Mouse (Mus musculus): ENCODE measurements at regions not wholly inside any gene's neighbourhood (a gene's known extent, or its start where the extent isn't known, plus 50 kb on each side); places are given as distances from the start of the nearest gene placed in this dataset.

GRCm38 (mm10) chr11:17458946-17459345 lies 201.6 kb downstream of the C1d start:
- Histone ChIP-seq H3K4me2 (ENCODE audit: low read depth, low read length) (no peak overlapping the region), H3K27ac (ENCODE audit: low read length) (no peak overlapping the region; the same call in 1 of the 2 replicates), H3K9ac (ENCODE audit: low read length) (no peak overlapping the region), H3K9me3 (replicated peaks; ENCODE audit: control insufficient read depth, low read length) (no peaks in the 10 kb centered on the region), H3K27me3 (ENCODE audit: control insufficient read depth, insufficient read depth, low read length) (no peaks in the 10 kb centered on the region), H3K4me1 (ENCODE audit: control insufficient read depth, insufficient read depth, low read length) (peaks cover 8% of the 10 kb centered on the region; the same call in 1 of the 2 replicates), H3K36me3 (ENCODE audit: control insufficient read depth, insufficient read depth, low read length) (no peaks in the 10 kb centered on the region), H3K4me3 (replicated peaks; ENCODE audit: low read length) (no peak overlapping the region)
- 68% methylated on average over 4 of the region's 4 CpGs for WGBS
- no peak for ATAC-seq (ENCODE audit: insufficient read depth, low FRiP score)

GRCm38 (mm10) chr11:17460024-17460919 lies 202.9 kb downstream of the C1d start:
- H3K4me3 ChIP-seq (replicated peaks; ENCODE audit: low read length): peak overlapping the region; percentile 25

DNA sequence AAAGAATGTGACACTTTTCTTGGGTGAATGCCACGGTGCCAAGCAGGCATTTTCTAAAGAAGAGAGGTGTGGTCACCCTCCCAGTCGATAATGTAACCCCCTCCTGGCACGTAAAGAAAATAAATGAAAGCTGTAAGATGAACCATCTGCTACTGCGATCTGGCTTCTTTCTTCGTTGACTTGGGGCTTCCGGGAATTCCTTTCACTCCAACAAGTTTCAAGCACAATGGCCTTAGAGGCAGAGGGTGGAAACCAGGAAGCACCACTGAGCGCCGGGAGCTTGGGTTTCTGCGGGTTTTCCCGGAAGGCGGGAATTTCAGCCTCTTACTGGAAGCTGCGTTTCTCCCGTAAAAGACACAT lies 203.5 kb downstream of the C1d start:
- no peaks in the 10 kb centered on the region for H3K27me3 ChIP-seq (ENCODE audit: control insufficient read depth, insufficient read depth, low read length)
- ATAC-seq (ENCODE audit: insufficient read depth, low FRiP score): peak; percentile 38; the same call in 1 of the 2 replicates
- H3K36me3 ChIP-seq (ENCODE audit: control insufficient read depth, insufficient read depth, low read length): no peaks in the 10 kb centered on the region
- no peaks in the 10 kb centered on the region for H3K9me3 ChIP-seq (replicated peaks; ENCODE audit: control insufficient read depth, low read length)
- H3K9ac ChIP-seq (ENCODE audit: low read length): peak overlapping the region; percentile 43; the same call in 1 of the 2 replicates
- peak overlapping the region; percentile 51 for H3K4me2 ChIP-seq (ENCODE audit: low read depth, low read length)
- H3K4me1 ChIP-seq (ENCODE audit: control insufficient read depth, insufficient read depth, low read length): peaks cover 8% of the 10 kb centered on the region; the same call in 1 of the 2 replicates
- peak overlapping the region; percentile 25 for H3K4me3 ChIP-seq (replicated peaks; ENCODE audit: low read length)
- H3K27ac ChIP-seq (ENCODE audit: low read length): peak overlapping the region; percentile 87
- WGBS: 6% methylated on average over 13 of the region's 13 CpGs

More at GRCm38 (mm10) chr11:17460024-17460919, 202.9 kb downstream of the C1d start:
- peak overlapping the region; percentile 43; the same call in 1 of the 2 replicates for H3K9ac ChIP-seq (ENCODE audit: low read length)
- peaks cover 8% of the 10 kb centered on the region; the same call in 1 of the 2 replicates for H3K4me1 ChIP-seq (ENCODE audit: control insufficient read depth, insufficient read depth, low read length)
- WGBS: 13% methylated on average over 11 of the region's 11 CpGs
- H3K27ac ChIP-seq (ENCODE audit: low read length): peak overlapping the region; percentile 87
- no peaks in the 10 kb centered on the region for H3K27me3 ChIP-seq (ENCODE audit: control insufficient read depth, insufficient read depth, low read length)
- peak overlapping the region; percentile 51 for H3K4me2 ChIP-seq (ENCODE audit: low read depth, low read length)
- H3K36me3 ChIP-seq (ENCODE audit: control insufficient read depth, insufficient read depth, low read length): no peaks in the 10 kb centered on the region
- peak; percentile 71; the same call in 1 of the 2 replicates for ATAC-seq (ENCODE audit: insufficient read depth, low FRiP score)
- no peaks in the 10 kb centered on the region for H3K9me3 ChIP-seq (replicated peaks; ENCODE audit: control insufficient read depth, low read length)

DNA sequence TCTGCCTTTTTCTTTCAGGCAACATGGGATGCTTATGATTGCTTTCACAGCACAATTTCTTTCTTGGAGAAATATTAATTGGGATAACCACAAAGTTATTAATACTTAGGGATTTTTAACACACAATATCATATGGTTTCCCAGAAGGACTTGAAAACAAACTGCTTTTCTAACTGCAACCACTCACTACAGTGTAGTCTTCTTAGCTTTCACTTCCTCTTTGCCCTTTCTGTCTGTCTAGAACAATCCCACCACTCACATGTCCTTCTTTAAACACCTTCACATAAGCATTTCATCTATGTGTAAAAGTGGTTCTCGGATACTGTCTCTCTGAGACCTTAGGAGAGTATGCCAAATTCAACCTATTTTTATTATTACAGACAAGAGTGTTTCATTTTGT lies 204.3 kb downstream of the C1d start:
- H3K36me3 ChIP-seq (ENCODE audit: control insufficient read depth, insufficient read depth, low read length): no peaks in the 10 kb centered on the region
- no peaks in the 10 kb centered on the region for H3K9me3 ChIP-seq (replicated peaks; ENCODE audit: control insufficient read depth, low read length)
- 78% methylated on average over 1 of the region's 1 CpGs for WGBS
- H3K4me3 ChIP-seq (replicated peaks; ENCODE audit: low read length): no peak overlapping the region
- H3K27ac ChIP-seq (ENCODE audit: low read length): no peak overlapping the region
- no peak overlapping the region for H3K9ac ChIP-seq (ENCODE audit: low read length)
- H3K4me2 ChIP-seq (ENCODE audit: low read depth, low read length): no peak overlapping the region
- H3K4me1 ChIP-seq (ENCODE audit: control insufficient read depth, insufficient read depth, low read length): peaks cover 8% of the 10 kb centered on the region; the same call in 1 of the 2 replicates
- no peaks in the 10 kb centered on the region for H3K27me3 ChIP-seq (ENCODE audit: control insufficient read depth, insufficient read depth, low read length)
- no peak for ATAC-seq (ENCODE audit: insufficient read depth, low FRiP score)

- no peaks in the 10 kb centered on the region for H3K36me3 ChIP-seq (ENCODE audit: control insufficient read depth, insufficient read depth, low read length)
- H3K27ac ChIP-seq (ENCODE audit: low read length): no peak overlapping the region
- 28% methylated on average over 2 of the region's 2 CpGs for WGBS
- no peaks in the 10 kb centered on the region for H3K27me3 ChIP-seq (ENCODE audit: control insufficient read depth, insufficient read depth, low read length)
- no peaks in the 10 kb centered on the region for H3K9me3 ChIP-seq (replicated peaks; ENCODE audit: control insufficient read depth, low read length)
- ATAC-seq (ENCODE audit: insufficient read depth, low FRiP score): no peak
- no peak overlapping the region for H3K4me2 ChIP-seq (ENCODE audit: low read depth, low read length)
- no peak overlapping the region for H3K9ac ChIP-seq (ENCODE audit: low read length)
- peaks cover 6% of the 10 kb centered on the region; the same call in 1 of the 2 replicates for H3K4me1 ChIP-seq (ENCODE audit: control insufficient read depth, insufficient read depth, low read length)
- H3K4me3 ChIP-seq (replicated peaks; ENCODE audit: low read length): no peak overlapping the region
These were observed 207.5 kb downstream of the C1d start for GRCm38 (mm10) chr11:17464875-17465274.

DNA sequence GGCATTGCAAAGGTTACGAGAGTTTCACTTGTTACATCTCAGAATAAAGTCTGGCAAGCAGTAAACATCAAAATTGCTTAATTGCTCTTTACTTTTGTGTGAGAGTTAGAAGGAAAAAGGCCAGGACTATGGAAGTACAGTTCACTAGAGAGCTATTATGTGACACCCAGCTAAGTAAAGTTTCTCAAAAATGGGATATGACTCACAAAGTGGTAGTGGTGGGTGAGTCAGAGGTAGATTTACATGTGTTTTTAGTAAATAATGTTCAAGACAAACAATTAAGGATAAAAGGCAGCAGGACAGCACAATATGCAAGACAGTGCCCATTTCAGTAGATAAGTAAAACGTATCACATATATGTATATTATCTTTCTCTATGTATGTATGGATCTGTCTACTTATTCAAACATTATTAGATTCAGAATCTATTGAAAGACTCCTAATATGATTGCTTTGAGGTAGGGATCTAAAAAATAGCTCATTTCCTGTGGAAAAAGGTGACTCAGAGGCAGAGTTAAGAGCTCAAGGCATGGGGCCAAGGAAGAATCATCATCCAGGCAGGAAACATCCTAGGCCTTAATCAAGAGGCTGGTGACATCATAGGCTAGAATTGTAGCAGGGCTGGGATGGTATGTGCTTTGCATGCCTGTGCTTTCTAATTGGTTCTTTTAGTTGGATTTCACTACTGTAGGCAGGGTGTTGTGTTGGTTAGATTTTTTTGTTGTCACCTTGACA lies 211.2 kb downstream of the C1d start:
- Histone ChIP-seq H3K9me3 (replicated peaks; ENCODE audit: control insufficient read depth, low read length) (no peaks in the 10 kb centered on the region), H3K4me2 (ENCODE audit: low read depth, low read length) (no peak overlapping the region)
- no peak for ATAC-seq (ENCODE audit: insufficient read depth, low FRiP score)

DNA sequence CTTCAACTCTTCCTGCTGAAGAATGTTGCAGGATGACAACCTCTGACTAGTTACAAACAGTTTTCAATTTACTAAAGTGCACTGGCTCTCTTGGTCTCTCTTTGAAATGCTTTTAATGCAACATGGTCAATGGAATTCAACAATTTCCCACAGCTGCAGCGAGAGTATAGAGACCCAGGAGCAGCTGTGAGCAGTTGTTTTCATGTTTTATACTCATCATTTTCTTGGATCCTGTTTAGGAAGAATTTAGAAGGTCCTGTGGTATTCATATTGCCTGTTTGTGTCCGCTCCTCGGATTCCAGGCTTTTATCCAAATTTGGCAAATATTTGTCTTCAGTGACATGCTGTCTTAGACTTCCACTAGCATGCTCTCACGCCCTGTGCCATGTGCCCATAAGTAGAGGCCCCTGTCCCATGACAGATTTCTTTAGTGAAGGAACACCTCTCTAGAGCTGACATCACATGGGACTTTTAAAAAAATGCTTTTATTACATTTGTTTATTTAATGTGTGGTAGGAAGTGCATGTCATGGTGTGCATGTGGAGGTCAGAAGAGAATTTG lies 224.1 kb downstream of the C1d start:
- H3K4me1 ChIP-seq (ENCODE audit: control insufficient read depth, insufficient read depth, low read length): 0 out of 2 replicates have a peak, but pooled peaks cover 2% of the 10 kb centered on the region
- H3K9me3 ChIP-seq (replicated peaks; ENCODE audit: control insufficient read depth, low read length): no peaks in the 10 kb centered on the region
- no peaks in the 10 kb centered on the region for H3K36me3 ChIP-seq (ENCODE audit: control insufficient read depth, insufficient read depth, low read length)
- 28% methylated on average over 4 of the region's 4 CpGs for WGBS
- ATAC-seq (ENCODE audit: insufficient read depth, low FRiP score): no peak
- no peaks in the 10 kb centered on the region for H3K27me3 ChIP-seq (ENCODE audit: control insufficient read depth, insufficient read depth, low read length)
- H3K9ac ChIP-seq (ENCODE audit: low read length): no peak overlapping the region
- H3K27ac ChIP-seq (ENCODE audit: low read length): 0 out of 2 replicates have a peak overlapping the region, but pooled peaks have one; percentile 19
- H3K4me3 ChIP-seq (replicated peaks; ENCODE audit: low read length): no peak overlapping the region
- no peak overlapping the region for H3K4me2 ChIP-seq (ENCODE audit: low read depth, low read length)

More for the DNA sequence above, 211.2 kb downstream of the C1d start:
- Histone ChIP-seq H3K9ac (ENCODE audit: low read length) (no peak overlapping the region), H3K27ac (ENCODE audit: low read length) (no peak overlapping the region), H3K36me3 (ENCODE audit: control insufficient read depth, insufficient read depth, low read length) (no peaks in the 10 kb centered on the region), H3K4me1 (ENCODE audit: control insufficient read depth, insufficient read depth, low read length) (no peaks in the 10 kb centered on the region), H3K27me3 (ENCODE audit: control insufficient read depth, insufficient read depth, low read length) (no peaks in the 10 kb centered on the region), H3K4me3 (replicated peaks; ENCODE audit: low read length) (no peak overlapping the region)
- 78% methylated on average over 2 of the region's 2 CpGs for WGBS

- H3K36me3 ChIP-seq (ENCODE audit: control insufficient read depth, insufficient read depth, low read length): no peaks in the 10 kb centered on the region
- no peak overlapping the region for H3K9ac ChIP-seq (ENCODE audit: low read length)
- no peak overlapping the region for H3K4me2 ChIP-seq (ENCODE audit: low read depth, low read length)
- no peak for ATAC-seq (ENCODE audit: insufficient read depth, low FRiP score)
- H3K27me3 ChIP-seq (ENCODE audit: control insufficient read depth, insufficient read depth, low read length): no peaks in the 10 kb centered on the region
- H3K27ac ChIP-seq (ENCODE audit: low read length): no peak overlapping the region
- no peak overlapping the region for H3K4me3 ChIP-seq (replicated peaks; ENCODE audit: low read length)
- 68% methylated on average over 3 of the region's 3 CpGs for WGBS
- H3K9me3 ChIP-seq (replicated peaks; ENCODE audit: control insufficient read depth, low read length): no peaks in the 10 kb centered on the region
- 0 out of 2 replicates have a peak, but pooled peaks cover 2% of the 10 kb centered on the region for H3K4me1 ChIP-seq (ENCODE audit: control insufficient read depth, insufficient read depth, low read length)
These were observed 226.6 kb downstream of the C1d start for GRCm38 (mm10) chr11:17483849-17484441.
